Mouse (Mus musculus) E14TG2a.4 (cell line): ENCODE results near the gene Hist1h4d.
A peak's percentile ranks its signal among the peaks of the same experiment; 100 is the strongest.
"Not testable (repeated sequence)": the region's sequence is repeated elsewhere in the genome, so short reads cannot be mapped to it uniquely, and the experiment has no call there.

Source experiments
- H3K27me3 ChIP-seq: 2 replicates; pipeline ENCODE4 v1.6.1; 2014; ENCODE audit warnings: low read length, control low read depth; ENCODE audit not compliant: insufficient read depth
- H3K36me3 ChIP-seq: 2 replicates; pipeline ENCODE4 v1.6.1; 2014; ENCODE audit warnings: low read length, control low read depth; ENCODE audit not compliant: insufficient read depth
- H3K4me1 ChIP-seq: replicated peaks from 2 replicates; pipeline ENCODE4 v1.6.1; 2014; ENCODE audit warnings: low read depth, low read length, control low read depth
- H3K4me3 ChIP-seq: replicated peaks from 2 replicates; pipeline ENCODE4 v1.5.1; 2014; ENCODE audit warnings: mild to moderate bottlenecking, low read length
- H3K9me3 ChIP-seq: 2 replicates; pipeline ENCODE4 v1.6.1; 2014; ENCODE audit warnings: low read length, control low read depth
- CTCF ChIP-seq: conservative IDR thresholded peaks from 2 replicates; pipeline ENCODE4 v1.5.1; 2014; ENCODE audit warnings: low read length
- NANOG ChIP-seq: IDR thresholded peaks from 2 replicates; pipeline ENCODE4 v1.6.1; 2014; ENCODE audit warnings: borderline replicate concordance, low read length, mixed read lengths
- POU5F1 ChIP-seq: IDR thresholded peaks from 2 replicates; pipeline ENCODE4 v1.6.1; 2014; ENCODE audit warnings: low read length, borderline replicate concordance

Hist1h4d gene

GRCm38 (mm10) chr13:23572218-23573033, 9.0 kb upstream of the Hist1h4d start:
- H3K36me3 ChIP-seq = no peaks in the 10 kb centered on the region
- peaks cover 24% of the 10 kb centered on the region for H3K4me1 ChIP-seq
- H3K4me3 ChIP-seq = peak overlapping the region; percentile 69
- TF ChIP-seq CTCF = no peak
- TF ChIP-seq POU5F1 = no peak
- TF ChIP-seq NANOG = no peak
- H3K27me3 ChIP-seq = no peaks in the 10 kb centered on the region
- H3K9me3 ChIP-seq = no peaks in the 10 kb centered on the region

GRCm38 (mm10) chr13:23573034-23573897, 8.1 kb upstream of the Hist1h4d start:
- Histone ChIP-seq H3K4me1 (peaks cover 24% of the 10 kb centered on the region), H3K4me3 (peak overlapping the region; percentile 65)
- not testable (repeated sequence) for H3K9me3 ChIP-seq, H3K36me3 ChIP-seq, H3K27me3 ChIP-seq

GRCm38 (mm10) chr13:23573898-23574524, 7.4 kb upstream of the Hist1h4d start, which contains the start of the genes Hist1h2bf and Hist1h2ad:
Gene Hist1h2bf, minus strand, starts transcription at chr13:23574196.
Gene Hist1h2ad, plus strand, starts transcription at chr13:23574381.
- H3K36me3 ChIP-seq, H3K27me3 ChIP-seq, H3K9me3 ChIP-seq: not testable (repeated sequence)
- Histone ChIP-seq H3K4me3 (peak within 1 kb of the TSS; percentile 78), H3K4me1 (peaks cover 24% of the 10 kb centered on the region)

GRCm38 (mm10) chr13:23574546-23575170, 6.7 kb upstream of the Hist1h4d start:
- not testable (repeated sequence) for H3K9me3 ChIP-seq, H3K36me3 ChIP-seq, H3K27me3 ChIP-seq
- peaks cover 24% of the 10 kb centered on the region for H3K4me1 ChIP-seq
- peak overlapping the region; percentile 78 for H3K4me3 ChIP-seq

GRCm38 (mm10) chr13:23575271-23575851, 6.0 kb upstream of the Hist1h4d start, which contains the start of gene Hist1h3d:
Gene Hist1h3d, plus strand, starts transcription at chr13:23575763.
- H3K9me3 ChIP-seq = no peaks in the 10 kb centered on the region
- H3K27me3 ChIP-seq = no peaks in the 10 kb centered on the region
- H3K4me3 ChIP-seq = peak within 1 kb of the TSS; percentile 78
- peak; percentile 15; the same call in 1 of the 2 replicates for TF ChIP-seq NANOG
- TF ChIP-seq CTCF = no peak
- peaks cover 27% of the 10 kb centered on the region for H3K4me1 ChIP-seq
- H3K36me3 ChIP-seq = no peaks in the 10 kb centered on the region

GRCm38 (mm10) chr13:23575864-23576313, 5.5 kb upstream of the Hist1h4d start:
- not testable (repeated sequence) for H3K36me3 ChIP-seq, H3K27me3 ChIP-seq, H3K9me3 ChIP-seq
- peaks cover 32% of the 10 kb centered on the region for H3K4me1 ChIP-seq
- H3K4me3 ChIP-seq = peak overlapping the region; percentile 78

- Histone ChIP-seq H3K4me1 (peaks cover 34% of the 10 kb centered on the region), H3K4me3 (peak overlapping the region; percentile 78), H3K27me3 (no peaks in the 10 kb centered on the region), H3K9me3 (no peaks in the 10 kb centered on the region), H3K36me3 (no peaks in the 10 kb centered on the region)
- TF ChIP-seq CTCF = no peak
- no peak for TF ChIP-seq NANOG
- no peak for TF ChIP-seq POU5F1
These were observed 5.0 kb upstream of the Hist1h4d start for GRCm38 (mm10) chr13:23576351-23576881.

- peaks cover 34% of the 10 kb centered on the region for H3K4me1 ChIP-seq
- H3K36me3 ChIP-seq = no peaks in the 10 kb centered on the region
- no peak for TF ChIP-seq CTCF
- TF ChIP-seq POU5F1 = no peak
- no peak for TF ChIP-seq NANOG
- peak overlapping the region; percentile 78 for H3K4me3 ChIP-seq
- no peaks in the 10 kb centered on the region for H3K27me3 ChIP-seq
- H3K9me3 ChIP-seq = no peaks in the 10 kb centered on the region
These were observed 4.3 kb upstream of the Hist1h4d start for GRCm38 (mm10) chr13:23576906-23577639.
